Mouse (Mus musculus): ENCODE results near the gene Tcf7l2.
A peak's percentile ranks its signal among the peaks of the same experiment; 100 is the strongest.

Tcf7l2 gene

DNA sequence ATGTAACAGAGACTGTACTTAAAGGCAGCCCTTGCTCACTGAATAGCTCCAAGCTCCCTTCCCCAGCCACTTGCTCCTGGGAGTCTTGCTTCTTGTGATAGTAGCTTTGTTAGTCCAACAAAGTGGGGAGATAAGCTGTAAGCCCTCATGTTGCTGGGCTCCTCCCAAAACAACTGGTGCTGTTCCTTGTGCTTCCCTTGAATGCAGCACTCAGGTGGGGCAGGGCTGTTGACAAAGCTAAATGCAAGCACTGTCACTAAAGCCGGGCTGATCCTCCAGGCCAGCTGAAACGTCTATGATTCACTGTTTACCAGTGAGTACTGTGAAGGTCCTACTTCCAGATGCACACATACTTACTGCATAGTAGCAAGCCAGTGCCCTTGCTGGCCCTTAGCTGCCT lies 120.1 kb downstream of the Tcf7l2 start:
- DNase-seq (ENCODE audit: low spot score in 2 of 2), result no peak

DNA sequence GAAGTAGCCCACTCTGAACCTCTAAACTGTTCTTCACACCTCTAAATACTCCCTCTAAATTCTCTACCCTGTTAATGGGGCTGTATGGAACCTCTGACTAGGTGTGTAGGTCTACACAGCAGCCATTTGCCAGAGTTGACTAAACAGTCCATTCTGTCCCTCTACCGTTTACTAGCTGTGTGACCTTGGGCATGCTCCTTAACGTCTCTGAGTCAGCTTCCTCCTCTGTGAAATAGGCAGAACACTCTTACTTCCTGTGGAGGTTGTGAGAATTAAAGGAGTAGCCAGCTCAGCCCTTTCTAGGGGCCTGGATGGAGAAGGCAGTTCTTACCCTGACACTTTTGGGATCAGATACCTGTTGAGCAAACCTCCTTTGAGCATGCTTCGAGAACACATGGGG lies 120.9 kb downstream of the Tcf7l2 start:
- no peak for DNase-seq (ENCODE audit: low spot score in 2 of 2)

DNA sequence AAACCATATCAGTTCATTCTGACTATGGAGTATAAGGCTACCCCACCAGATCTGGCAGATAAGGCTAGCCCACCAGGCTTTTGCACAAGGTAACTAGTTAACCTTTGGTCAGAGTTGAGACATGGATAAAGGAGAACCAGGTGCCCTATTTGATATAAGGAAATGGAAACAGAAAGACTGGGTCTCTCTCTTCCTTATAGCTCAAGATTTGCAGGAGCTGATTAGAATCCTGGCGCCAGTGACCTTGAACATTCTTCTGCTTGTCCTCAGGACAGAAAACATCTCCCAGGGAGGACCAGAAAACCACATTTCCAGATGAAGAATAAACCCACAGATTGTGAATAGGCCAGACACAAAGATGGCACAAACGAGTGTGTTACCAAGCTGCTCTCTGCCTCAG lies 123.4 kb downstream of the Tcf7l2 start:
- DNase-seq (ENCODE audit: low spot score in 2 of 2), result no peak

DNA sequence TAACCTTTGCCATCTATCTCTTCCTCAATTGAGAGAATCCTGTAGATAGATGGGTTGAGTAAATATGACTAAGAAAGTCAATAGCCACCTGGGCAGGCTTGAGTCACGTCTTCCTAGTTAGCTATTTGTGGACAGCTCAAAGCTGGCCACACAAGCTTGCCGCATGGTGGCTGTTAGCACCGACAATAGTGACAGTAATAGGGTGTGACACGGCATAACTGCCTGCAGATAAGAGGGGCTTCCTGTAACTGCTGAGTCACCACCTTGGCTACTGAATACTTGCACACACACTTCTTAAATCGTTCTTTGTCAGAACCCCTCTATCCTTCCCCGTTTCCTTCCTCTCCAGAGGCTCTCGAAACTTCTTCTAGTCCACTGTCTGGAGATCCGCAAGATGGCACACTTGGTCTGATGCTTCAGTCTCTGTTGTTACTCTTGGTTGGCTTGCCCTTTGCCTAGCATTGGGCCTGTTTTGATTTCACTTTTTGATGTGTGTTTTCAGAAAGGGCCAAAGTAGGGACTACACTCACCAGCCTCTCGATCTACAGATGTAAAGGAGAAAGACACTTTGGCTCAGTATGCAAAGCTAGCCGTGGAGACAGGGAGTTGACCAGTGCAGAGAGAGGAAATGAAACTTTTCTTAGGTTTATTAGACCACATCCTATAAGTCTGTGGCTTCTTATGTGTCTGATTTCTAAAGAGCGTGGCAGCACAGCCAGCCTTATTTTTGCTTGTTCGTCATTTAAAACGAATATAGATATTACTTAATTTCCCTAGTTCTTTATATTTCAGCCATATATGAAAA lies 124.4 kb downstream of the Tcf7l2 start:
- peak; percentile 41 to 44 for DNase-seq (ENCODE audit: low spot score in 2 of 2)

DNA sequence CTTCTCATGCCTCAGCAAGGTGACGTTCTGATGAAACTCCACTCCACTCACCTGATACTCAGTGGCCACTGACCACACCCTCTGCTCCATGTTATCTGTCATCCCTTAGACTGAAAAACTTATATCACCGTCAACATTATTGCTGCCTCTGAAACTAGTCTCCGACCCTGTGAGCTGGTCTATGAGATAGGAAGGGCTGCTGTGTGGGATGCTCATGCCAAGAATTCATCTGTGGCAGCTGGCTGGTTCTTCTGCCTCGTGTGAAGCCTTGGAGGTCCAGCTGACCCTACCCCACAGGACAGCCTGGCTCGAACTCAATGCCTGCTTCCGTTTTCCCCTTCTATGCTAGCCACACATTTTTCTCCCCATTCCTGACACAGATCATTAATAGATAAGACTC lies 125.6 kb downstream of the Tcf7l2 start:
- no peak for DNase-seq (ENCODE audit: low spot score in 2 of 2)

DNA sequence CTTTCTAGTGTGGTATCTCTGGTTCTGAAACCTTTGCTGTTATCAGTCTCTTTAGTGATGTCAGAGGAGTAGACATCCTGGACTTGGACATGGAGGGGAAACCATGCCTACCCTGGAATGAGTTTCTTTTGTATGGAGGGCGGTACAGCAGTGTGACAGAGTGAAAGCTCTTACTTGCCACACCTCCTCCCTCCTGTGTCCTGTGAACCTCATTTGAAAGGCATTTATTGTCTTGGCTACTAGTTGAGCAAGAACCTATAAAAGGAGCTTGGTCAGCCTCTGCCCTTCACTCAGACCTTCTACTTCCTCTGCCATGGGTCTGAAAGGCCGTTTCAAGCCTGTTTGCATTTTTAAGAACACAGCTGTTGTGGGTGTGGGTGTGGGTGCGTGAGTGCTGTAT lies 126.3 kb downstream of the Tcf7l2 start:
- DNase-seq (ENCODE audit: low spot score in 2 of 2), result no peak

DNA sequence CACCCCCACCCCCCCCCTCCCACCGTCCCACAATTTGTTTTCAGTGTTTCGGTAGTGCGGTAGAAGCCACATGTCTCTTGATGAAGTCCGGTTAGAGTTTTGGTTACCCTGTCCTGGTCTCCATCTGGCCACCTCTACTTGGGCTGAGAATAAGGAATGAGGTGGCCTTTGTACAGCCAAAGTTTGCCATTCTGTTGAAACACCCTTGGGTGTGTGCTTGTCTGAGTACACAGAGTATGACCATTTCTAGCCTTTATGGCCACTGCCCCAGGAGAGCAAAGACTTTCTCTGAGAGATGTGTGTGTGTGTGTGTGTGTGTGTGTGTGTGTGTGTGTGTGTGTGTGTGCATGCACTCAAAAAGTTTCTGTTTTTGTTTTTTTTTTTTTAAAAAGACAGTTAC lies 127.0 kb downstream of the Tcf7l2 start:
- no peak for DNase-seq (ENCODE audit: low spot score in 2 of 2)

DNA sequence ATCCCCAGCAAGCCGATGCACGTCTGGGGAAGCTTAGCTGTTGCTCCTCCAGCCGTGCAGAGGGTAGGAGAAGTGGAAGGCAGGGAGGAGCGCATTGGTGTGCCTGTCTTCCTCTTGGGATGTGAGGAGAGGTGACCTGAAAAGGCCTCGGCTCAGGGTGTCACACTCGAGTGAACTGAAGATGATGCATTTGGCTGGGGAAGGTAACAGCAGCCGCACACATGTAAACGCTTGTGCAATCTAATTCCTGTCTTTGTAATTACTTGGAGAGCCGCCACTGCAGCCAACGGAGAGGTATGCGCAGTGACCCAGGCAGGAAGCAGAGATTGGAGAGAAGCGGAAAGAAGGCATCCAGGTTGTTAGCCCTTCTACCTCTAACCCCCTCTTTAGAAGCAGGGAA lies 129.2 kb downstream of the Tcf7l2 start:
- DNase-seq (ENCODE audit: low spot score in 2 of 2), result no peak

DNA sequence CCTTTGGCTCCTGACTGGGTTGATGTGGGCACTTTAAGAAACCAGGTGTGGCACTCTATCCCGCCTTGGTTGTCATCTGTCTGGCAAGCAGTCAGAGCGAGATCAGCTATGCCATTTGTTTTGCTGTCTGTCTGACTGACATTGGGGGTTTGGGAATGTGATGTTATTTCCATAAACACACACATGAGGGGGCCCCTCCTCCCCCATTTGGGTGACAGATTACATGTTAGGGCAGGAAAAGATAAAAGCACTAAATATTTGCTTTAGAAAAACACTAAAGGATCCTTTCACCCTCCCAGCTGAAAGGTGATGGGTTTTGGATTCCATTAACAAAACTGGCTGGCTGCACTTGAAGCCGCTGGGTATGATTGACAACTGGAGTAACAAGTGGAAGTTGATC lies 129.9 kb downstream of the Tcf7l2 start:
- no peak for DNase-seq (ENCODE audit: low spot score in 2 of 2)

DNA sequence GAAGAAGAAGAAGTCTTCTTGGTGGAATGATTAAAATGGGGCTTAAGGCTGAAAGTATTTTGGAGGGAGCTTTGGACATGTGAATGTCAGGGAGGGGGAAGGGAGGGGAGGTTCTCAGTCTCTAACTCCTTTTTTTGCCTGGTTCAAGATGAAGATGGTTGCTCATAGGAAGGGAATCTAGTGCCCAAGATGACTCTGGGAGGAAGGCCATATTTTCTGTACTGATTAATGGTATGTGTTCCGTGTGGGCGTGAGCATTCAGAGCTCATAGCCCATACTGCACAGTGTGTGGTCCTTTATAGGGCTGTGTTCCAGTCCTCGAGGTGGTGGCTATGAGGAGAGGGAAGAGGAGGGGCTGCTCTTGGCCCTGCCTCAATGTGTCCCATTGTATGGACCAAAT lies 131.6 kb downstream of the Tcf7l2 start:
- DNase-seq (ENCODE audit: low spot score in 2 of 2), result no peak

DNA sequence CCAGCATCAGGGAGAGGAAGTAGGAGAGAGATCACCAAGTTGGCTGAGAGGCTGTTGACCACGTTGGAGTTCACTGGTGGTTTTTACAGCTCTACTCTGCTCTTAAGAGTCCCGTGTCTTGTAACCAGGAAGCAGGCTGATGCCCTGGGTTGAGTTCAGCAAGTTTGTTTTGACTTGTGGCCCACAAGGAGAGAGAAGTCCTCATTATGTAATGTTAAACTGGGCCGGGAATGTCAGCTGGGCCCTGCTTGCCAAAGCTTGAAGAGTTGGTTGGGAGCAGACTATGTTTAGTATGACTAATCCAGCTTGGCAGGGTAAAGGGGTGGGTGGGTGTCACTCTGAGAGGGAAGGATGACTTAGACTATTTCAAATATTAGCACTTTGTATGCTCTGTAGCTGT lies 134.9 kb downstream of the Tcf7l2 start:
- no peak for DNase-seq (ENCODE audit: low spot score in 2 of 2)

DNA sequence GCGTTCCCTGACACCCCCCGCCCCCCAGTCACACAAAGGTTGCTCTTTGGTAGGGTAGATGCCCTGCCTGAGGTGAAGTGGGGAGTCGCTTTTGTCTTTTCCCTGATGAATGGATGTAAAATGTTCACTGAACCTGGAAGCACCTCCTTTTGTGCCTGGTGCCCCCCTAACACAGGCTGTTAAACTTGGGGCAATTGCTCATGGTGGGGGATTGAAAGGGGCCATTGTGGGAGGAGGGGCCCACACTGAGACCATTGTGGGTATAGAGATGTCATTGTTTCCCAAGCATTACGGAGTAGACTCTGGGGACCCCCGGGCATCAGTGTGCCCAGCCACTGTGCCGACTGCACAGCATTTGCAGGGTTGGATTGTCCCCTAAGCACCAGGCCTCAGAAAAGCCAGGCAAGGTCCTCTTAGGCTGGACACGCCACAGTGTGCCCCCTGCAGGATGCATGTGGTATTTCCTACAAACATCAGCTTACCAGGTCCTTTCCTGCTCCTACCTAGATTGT lies 135.8 kb downstream of the Tcf7l2 start:
- DNase-seq (ENCODE audit: low spot score in 2 of 2), result peak; percentile 55 to 78

DNA sequence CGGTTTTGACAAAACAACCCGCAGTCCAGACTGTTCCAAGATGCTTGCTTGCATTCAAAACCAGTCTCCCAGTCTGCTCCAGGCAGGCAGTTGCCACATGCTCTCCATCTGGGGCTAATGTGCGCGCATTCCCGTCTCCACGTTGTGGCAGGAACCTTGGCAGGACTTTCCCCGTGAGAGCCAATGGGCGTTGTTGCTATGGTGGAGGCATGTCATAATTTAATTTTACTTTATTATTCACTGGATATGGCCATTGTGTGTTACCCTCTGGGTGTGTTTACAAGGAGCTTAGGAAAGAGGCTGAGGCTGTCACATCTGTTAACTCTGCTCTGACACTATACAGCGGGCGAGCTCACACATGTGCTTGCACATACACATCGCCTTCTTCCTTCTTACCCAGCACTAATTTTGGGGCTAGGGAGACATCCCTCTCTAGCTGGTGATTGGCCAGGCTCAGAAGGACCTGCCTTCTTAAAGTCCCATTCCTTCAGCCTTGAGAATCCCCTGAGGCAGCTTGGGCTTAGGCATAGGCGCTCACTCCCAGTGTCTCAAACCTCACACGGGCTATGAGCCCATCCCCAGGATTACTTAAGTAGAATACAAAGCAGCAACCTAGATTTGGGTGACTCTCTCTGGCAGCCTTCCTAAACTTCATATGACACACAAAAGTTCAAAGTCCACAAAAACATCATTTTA lies 139.2 kb downstream of the Tcf7l2 start:
- no peak for DNase-seq (ENCODE audit: low spot score in 2 of 2)

DNA sequence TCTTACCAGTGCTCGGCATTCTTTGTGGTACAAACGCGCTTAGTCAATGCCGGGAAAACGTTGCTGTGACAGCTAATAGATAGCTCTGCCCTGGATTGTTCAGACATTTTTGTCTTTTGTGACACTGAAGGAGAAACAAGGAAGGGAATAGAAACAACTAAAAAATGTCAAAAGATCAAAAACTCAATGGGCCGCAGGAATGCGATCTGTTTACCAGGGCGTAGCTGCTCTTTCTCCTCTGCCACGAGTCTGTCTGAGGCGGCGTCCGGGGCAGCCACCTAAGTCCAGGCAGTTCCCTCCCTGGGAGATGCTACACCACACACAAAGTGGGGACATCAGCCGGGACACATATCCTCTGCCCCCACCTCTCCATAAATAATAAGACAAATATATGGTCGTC lies 144.9 kb downstream of the Tcf7l2 start:
- DNase-seq (ENCODE audit: low spot score in 2 of 2), result no peak

DNA sequence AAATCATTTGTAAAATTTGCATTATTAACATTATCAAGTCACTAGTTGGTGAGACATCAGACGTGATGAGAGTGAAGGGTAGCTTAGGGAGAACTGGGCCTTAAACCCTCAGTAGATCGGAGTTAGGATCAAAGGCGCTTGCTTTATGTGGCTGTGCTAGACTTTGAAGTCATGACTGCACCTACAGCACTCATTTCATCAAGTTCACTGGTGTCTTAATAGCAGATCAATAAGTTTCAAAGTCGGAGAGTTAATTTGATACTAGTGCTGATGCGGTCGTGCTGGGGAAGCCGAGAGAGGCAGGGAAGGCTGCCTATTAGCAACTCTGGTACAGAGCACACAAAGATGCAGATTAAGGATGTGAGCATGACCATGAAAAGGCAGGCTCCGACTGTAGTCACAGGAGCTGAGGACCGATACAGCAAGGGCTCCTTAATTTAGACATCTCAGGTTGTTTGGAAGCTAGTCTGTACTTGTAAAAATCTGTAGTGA lies 150.1 kb downstream of the Tcf7l2 start:
- no peak for DNase-seq (ENCODE audit: low spot score in 2 of 2)

DNA sequence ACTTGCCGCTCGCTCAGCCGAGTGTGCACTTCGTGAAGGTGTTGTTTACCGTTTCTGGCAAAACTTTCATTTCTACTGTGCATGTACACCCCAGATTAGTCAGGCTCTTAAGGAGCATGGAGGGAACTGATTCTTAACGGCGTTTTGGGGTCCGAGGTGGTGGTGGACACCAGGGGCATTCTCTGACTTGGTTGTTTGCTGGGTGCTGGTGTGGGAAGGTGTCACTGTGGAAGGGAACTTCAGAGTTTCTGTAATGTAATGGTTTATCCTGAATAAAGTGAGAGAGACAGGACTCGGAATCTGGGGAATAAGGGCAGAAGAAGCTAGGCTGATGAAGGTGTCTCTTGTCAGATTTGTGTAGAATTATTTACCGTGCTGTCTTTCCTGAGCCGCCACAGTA lies 151.9 kb downstream of the Tcf7l2 start:
- DNase-seq (ENCODE audit: low spot score in 2 of 2), result no peak

DNA sequence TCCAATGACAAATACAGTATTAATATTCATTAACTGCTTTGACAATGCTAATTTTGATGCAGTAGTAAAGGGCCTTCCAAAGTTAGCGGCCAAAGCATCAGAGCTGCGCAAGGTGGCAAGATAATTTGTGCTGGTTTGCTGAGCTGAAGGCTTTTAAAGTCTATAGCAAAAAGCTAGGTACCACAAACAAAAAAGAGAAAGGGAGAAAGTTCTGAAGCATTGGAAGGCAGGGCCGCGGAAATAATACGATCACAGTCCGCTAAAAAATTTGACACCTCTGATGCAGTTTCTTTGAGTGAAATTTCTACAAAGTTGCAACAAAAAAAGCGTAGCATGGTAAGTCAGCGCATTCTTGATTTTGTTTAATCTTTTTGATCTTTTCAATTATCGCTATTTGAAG lies 152.8 kb downstream of the Tcf7l2 start:
- no peak for DNase-seq (ENCODE audit: low spot score in 2 of 2)

DNA sequence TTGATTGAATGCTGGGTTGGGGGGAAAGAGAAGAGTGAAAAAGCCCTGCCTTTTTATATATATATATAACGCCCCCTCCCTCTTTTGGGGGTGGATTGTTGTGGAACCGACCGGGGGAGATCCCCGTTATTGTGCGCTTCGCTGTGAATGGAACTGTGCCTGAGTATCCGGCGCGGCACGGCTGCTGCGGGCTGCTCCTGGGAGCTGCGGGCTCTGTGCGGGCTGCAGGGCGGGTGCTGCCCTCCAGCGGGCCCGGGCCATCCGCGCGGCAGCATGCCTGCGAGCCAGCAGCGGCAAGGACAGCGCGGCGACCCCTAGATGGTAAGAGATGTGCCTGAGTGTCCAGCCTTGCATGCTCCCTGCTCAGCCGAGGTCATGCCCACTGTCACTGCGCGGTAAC lies 153.7 kb downstream of the Tcf7l2 start:
- peak in 1 of 2 experiments; percentile 51 for DNase-seq (ENCODE audit: low spot score in 2 of 2)

DNA sequence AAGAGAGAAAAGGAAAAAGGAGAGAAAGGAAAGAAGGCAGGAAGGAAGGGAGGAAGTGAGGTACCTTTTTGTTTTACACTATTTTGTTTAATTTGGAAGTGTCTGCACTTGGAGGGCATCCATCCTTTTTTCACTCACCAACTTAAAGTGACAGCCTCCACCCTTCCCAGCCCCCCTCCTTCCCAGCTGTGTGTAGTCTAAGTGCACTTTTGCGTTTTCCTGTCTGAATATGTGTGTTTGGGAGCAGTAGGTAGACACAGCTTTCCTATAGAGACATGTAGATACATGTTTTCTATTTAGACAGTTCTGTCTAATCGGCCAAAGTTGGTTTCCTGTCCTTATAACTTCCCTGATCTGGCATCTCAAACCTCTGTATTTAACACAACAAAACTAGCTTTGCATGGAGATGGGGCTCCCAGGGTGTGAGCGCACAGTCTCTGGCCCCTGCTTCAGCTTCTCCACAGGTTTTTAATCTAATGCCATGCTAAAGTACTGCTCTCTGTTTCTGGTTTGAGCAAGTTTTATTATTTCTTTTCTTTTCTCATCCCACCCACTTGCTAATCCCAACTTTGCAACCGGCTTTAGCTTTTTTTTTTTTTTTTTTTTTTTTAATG lies 154.3 kb downstream of the Tcf7l2 start:
- DNase-seq (ENCODE audit: low spot score in 2 of 2), result no peak

DNA sequence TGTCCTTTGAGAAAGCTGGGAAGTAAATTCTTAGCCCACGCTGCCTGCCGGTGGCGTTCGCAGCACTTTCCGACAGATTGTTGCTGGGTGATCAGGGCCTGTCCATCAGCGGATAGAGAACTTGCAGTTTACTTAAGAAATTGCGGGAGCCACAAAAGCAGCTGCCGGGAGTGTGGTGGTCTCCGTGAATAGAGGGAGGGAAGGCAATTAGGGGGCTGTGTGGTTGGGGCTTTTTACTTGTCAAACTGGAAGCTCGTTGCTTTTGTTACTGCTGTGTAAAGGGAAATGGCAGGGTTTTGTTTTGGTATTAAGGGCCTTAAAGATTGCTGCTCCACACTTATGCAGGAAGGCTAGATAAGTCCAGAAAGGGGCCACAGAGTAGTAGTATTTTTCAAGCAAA lies 155.0 kb downstream of the Tcf7l2 start:
- no peak for DNase-seq (ENCODE audit: low spot score in 2 of 2)

DNA sequence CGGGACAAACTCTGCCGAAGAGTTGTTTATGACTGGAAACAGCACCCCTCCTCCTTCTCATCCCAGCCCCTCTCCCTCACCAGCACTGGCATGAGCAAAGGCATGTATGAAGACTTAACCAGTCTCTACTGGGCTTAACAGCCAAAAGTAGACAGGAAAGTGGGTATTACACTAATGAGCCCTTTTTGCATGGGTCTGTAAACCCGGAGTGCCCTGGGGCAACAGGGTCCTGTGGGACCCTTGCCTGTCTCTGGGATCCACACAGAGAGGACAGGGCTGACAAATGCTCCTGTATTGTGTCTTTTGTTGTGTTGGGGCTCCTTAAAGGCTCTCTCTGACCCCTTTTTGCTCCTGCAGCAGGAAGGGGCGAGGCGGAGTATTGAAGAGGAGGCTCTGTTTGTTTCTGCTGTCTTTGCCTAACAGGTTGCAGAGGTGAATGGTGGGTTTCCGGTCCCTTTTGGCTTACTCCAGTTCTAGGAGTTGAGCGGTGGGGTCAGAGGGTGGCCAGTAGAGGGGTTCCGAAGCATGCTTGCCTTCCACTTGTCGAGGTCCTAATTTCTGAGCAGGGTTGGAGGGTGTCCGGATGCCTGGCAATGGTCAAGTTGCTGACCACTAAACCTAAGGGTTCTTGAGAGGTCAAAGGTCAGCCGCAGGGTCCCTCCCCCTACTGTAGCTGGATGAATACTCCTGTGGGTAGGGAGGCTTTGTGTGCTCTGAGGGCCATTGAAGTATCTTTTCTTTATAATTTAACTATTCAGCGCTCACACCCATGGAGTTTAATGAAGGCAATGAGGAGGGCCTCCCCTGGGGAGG lies 161.2 kb downstream of the Tcf7l2 start:
- DNase-seq (ENCODE audit: low spot score in 2 of 2), result no peak

DNA sequence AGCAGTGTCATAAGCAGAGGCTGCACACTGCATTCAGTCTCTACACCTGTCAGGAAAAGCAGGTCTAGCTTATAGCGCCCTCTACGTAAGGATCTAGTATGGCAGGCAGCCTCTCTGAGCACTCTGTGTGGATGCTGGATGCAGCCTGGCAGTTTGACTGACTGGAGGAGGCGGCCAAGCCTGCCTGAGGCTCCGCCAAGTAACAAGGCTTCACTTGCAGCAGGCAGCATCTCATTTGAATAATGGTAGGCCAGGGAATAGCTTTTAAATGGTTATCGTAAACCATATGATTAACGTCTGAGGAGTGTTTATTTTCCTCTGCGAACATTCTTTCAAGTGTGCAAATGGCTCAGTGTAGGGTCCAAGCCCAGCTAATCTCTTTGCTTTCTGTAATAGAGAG lies 167.4 kb downstream of the Tcf7l2 start:
- peak in 1 of 2 experiments; percentile 45 for DNase-seq (ENCODE audit: low spot score in 2 of 2)

Data from spleen, postnatal 10 days (tissue).